ENCODE assay signal across 9 mouse cellular contexts in the genomic region with DNA sequence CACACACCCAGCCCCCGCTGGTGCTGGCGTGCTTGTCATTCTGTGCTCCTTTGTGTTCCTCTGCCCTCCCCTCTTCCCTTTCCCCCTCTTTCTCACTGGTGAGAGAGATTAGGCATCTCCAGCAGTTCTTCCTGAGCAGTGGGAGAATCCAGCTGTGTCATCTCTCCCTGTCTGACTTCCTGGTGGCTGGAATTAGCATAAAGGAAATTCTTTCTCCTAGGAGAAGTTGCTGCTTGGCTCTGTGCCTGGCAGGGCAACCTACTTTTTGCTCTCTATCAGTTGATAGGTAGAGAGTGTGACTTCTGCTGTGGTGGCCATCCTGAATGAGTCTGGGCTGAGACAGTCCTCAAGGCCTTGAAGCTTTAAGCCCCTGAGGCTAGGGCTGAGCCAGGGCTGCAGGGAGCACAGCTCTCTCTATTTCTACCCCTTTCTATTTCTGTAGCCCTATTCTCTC.
DNase-seq lines count a peak whose midpoint lies in the region; ATAC-seq and TF ChIP-seq lines count a peak whose summit lies in the region.
"Had no signal": no experiment of that assay in that cellular context is flagged by ENCODE, and none has a peak within 500 bp of the region (broad histone marks: within the 10 kb centered on the region; RNA-seq: fewer than 3 reads in every experiment).

No protein-coding gene starts in this region.

- no peak overlapping the region for H3K4me3 ChIP-seq in liver, embryonic 11.5 days (ENCODE audit: low read depth, low read length)
- no peak overlapping the region for H3K4me3 ChIP-seq in intestine, embryonic 15.5 days (replicated peaks)
- H3K4me3 ChIP-seq in olfactory bulb, adult 2 months (ENCODE audit: insufficient read depth, low read depth, low read length), result no peak overlapping the region

- no peaks in the 10 kb centered on the region for H3K36me3 ChIP-seq in liver, embryonic 11.5 days (ENCODE audit: control insufficient read depth, insufficient read depth, low read length)
- no peaks in the 10 kb centered on the region for H3K36me3 ChIP-seq in intestine, embryonic 15.5 days

- no peak for TF ChIP-seq CTCF in olfactory bulb, adult 2 months (IDR thresholded peaks at IDR 0.05; ENCODE audit: insufficient read depth, low read depth, low read length)

- DNase-seq in cerebellum, postnatal 10 days, result peak; percentile 47 to 50
- DNase-seq in liver, embryonic 11.5 days (ENCODE audit: low spot score), result no peak
- DNase-seq in liver, result no peak
- DNase-seq in adrenal gland, postnatal 14 days, result no peak
- DNase-seq in adrenal gland, postnatal 4 days (ENCODE audit: low spot score in 2 of 2), result no peak

- no peak overlapping the region for H3K9ac ChIP-seq in liver, embryonic 11.5 days (ENCODE audit: low read depth, low read length)
- no peak overlapping the region for H3K9ac ChIP-seq in intestine, embryonic 15.5 days

- H3K27ac ChIP-seq in liver, embryonic 11.5 days (ENCODE audit: low read depth, low read length), result no peak overlapping the region
- no peak overlapping the region for H3K27ac ChIP-seq in intestine, embryonic 15.5 days
- peak overlapping the region; percentile 68 for H3K27ac ChIP-seq in olfactory bulb, adult 2 months (ENCODE audit: insufficient read depth, low read depth, low read length)
- H3K27ac ChIP-seq: macrophage had no signal

- no peaks in the 10 kb centered on the region for H3K9me3 ChIP-seq in liver, embryonic 11.5 days (ENCODE audit: control insufficient read depth, low read length)
- H3K9me3 ChIP-seq in intestine, embryonic 15.5 days, result no peaks in the 10 kb centered on the region

- TF ChIP-seq POLR2A in olfactory bulb, adult 2 months (IDR thresholded peaks at IDR 0.05; ENCODE audit: insufficient read depth, low read depth, low read length), result no peak

- 33% methylated on average over 2 of the region's 2 CpGs for WGBS in liver, embryonic 11.5 days
- WGBS in intestine, embryonic 15.5 days, result 25% methylated on average over 2 of the region's 2 CpGs
- 15% methylated on average over 2 of the region's 2 CpGs for WGBS in olfactory bulb, adult 2 months

- no peaks in the 10 kb centered on the region for H3K27me3 ChIP-seq in liver, embryonic 11.5 days (replicated peaks; ENCODE audit: control insufficient read depth, insufficient read depth, low read length)
- no peaks in the 10 kb centered on the region for H3K27me3 ChIP-seq in intestine, embryonic 15.5 days (replicated peaks)

- no peak overlapping the region for H3K4me2 ChIP-seq in liver, embryonic 11.5 days
- no peak overlapping the region for H3K4me2 ChIP-seq in intestine, embryonic 15.5 days (replicated peaks)

- no peak for ATAC-seq in cerebellum, adult (ENCODE audit: insufficient number of reproducible peaks, low FRiP score, low TSS enrichment)
- ATAC-seq in liver, embryonic 11.5 days (replicated peaks; ENCODE audit: low FRiP score), result 0 out of 2 replicates have a peak, but pooled peaks have one; percentile 20
- peak; percentile 39 for ATAC-seq in intestine, embryonic 15.5 days

- H3K4me1 ChIP-seq in liver, embryonic 11.5 days (replicated peaks; ENCODE audit: control insufficient read depth, insufficient read depth, low read length), result no peaks in the 10 kb centered on the region
- H3K4me1 ChIP-seq in intestine, embryonic 15.5 days (replicated peaks), result no peaks in the 10 kb centered on the region; the same call in 1 of the 2 replicates
- H3K4me1 ChIP-seq in olfactory bulb, adult 2 months (ENCODE audit: control insufficient read depth, insufficient read depth, low read length), result peaks cover 8% of the 10 kb centered on the region

Comparison
In these comparisons a context has a peak if more than half of its experiments do, and no peak if none do; other contexts are left out.
1. DNase-seq: peak in cerebellum, postnatal 10 days (2 of 2); none in liver, embryonic 11.5 days (single experiment), liver (single experiment), adrenal gland, postnatal 14 days (single experiment) and adrenal gland, postnatal 4 days (0 of 2).